Mouse (Mus musculus) embryonic facial prominence, embryonic 10.5 days (tissue): ENCODE data around the gene Gm4301. TPM values are rescaled to one million over a fixed set of nuclear protein-coding genes. Genes with fewer than 3 reads are reported as not detected.
"Not testable (repeated sequence)": the region's sequence is repeated elsewhere in the genome, so short reads cannot be mapped to it uniquely, and the experiment has no call there.

ENCODE experiments used
- DNase-seq: peaks from one replicate; pipeline ENCODE4 v3.0.0-alpha.2; 2017; ENCODE audit warnings: low spot score
- H3K27ac ChIP-seq: fragments of 300-500 bp; sonication (generic); replicated peaks from 2 replicates; pipeline ENCODE4 v1.5.1; 2016; ENCODE audit warnings: mild to moderate bottlenecking
- H3K27me3 ChIP-seq: fragments of 300-500 bp; sonication (generic); replicated peaks from 2 replicates; pipeline ENCODE4 v1.6.1; 2016; ENCODE audit warnings: low read depth, mild to moderate bottlenecking; ENCODE audit not compliant: poor library complexity, severe bottlenecking
- H3K36me3 ChIP-seq: fragments of 300-500 bp; sonication (generic); replicated peaks from 2 replicates; pipeline ENCODE4 v1.6.1; 2016; ENCODE audit warnings: mild to moderate bottlenecking, moderate library complexity
- H3K4me1 ChIP-seq: fragments of 300-500 bp; sonication (generic); 2 replicates; pipeline ENCODE4 v1.6.1; 2016
- H3K4me3 ChIP-seq: fragments of 300-500 bp; sonication (generic); 2 replicates; pipeline ENCODE4 v1.5.1; 2016; ENCODE audit warnings: mild to moderate bottlenecking, moderate library complexity
- H3K9me3 ChIP-seq: fragments of 300-500 bp; sonication (generic); 2 replicates; pipeline ENCODE4 v1.6.1; 2016; ENCODE audit warnings: mild to moderate bottlenecking
- WGBS: fragments of 180-500 bp; shearing (Covaris S2); methylation state at CpG from one replicate; pipeline ENCODE4 v1.1.7; 2016; 5-methylcytosine and 5-hydroxymethylcytosine counted together
- polyA plus RNA-seq: library from polyadenylated mRNA; unstranded; fragments of >200 nt; fragmentation: Nextera tagmentation; extraction: Ambion mirVana; gene quantifications from 2 replicates; pipeline ENCODE4 v1.2.1, GENCODE M21; 2016

Gm4301 gene
- not detected in 2 replicates for polyA plus RNA-seq

GRCm38 (mm10) chr10:100335376-100335775 is at the start of gene Gm4301:
TSS of gene Gm4301 (plus strand) at chr10:100335676.
- DNase-seq, H3K27me3 ChIP-seq, H3K4me3 ChIP-seq, H3K27ac ChIP-seq, H3K36me3 ChIP-seq, H3K9me3 ChIP-seq, H3K4me1 ChIP-seq: not testable (repeated sequence)
- WGBS: no CpG with 5 or more reads among the region's 2 CpGs

- WGBS: 87% methylated on average over 2 of the region's 2 CpGs
- no peak overlapping the region for H3K27ac ChIP-seq
- no peaks in the 10 kb centered on the region for H3K4me1 ChIP-seq
- no peaks in the 10 kb centered on the region for H3K27me3 ChIP-seq
- no peaks in the 10 kb centered on the region for H3K36me3 ChIP-seq
- DNase-seq: no peak
- H3K4me3 ChIP-seq: no peak overlapping the region
- no peaks in the 10 kb centered on the region for H3K9me3 ChIP-seq
These were observed 39.4 kb upstream of the Gm4301 start for GRCm38 (mm10) chr10:100296105-100296504.

- not testable (repeated sequence) for H3K4me3 ChIP-seq, H3K27ac ChIP-seq, H3K27me3 ChIP-seq, DNase-seq, H3K36me3 ChIP-seq, H3K4me1 ChIP-seq
- peaks cover 11% of the 10 kb centered on the region; the same call in 1 of the 2 replicates for H3K9me3 ChIP-seq
These were observed 35.4 kb upstream of the Gm4301 start for GRCm38 (mm10) chr10:100300106-100300505.

GRCm38 (mm10) chr10:100340536-100340935 is 5.1 kb downstream of the Gm4301 start, which contains the start of gene Gm4302:
TSS of gene Gm4302 (plus strand) at chr10:100340836.
- not testable (repeated sequence) for DNase-seq, H3K36me3 ChIP-seq, H3K27me3 ChIP-seq, H3K27ac ChIP-seq, H3K4me3 ChIP-seq, H3K4me1 ChIP-seq, H3K9me3 ChIP-seq
- no CpG with 5 or more reads among the region's 3 CpGs for WGBS

- H3K27me3 ChIP-seq, H3K27ac ChIP-seq, H3K4me3 ChIP-seq, H3K36me3 ChIP-seq, DNase-seq, H3K4me1 ChIP-seq, H3K9me3 ChIP-seq: not testable (repeated sequence)
- WGBS: no CpG with 5 or more reads among the region's 3 CpGs
These were observed 10.2 kb downstream of the Gm4301 start, which contains the start of gene Gm4303 for GRCm38 (mm10) chr10:100345672-100346071. TSS of gene Gm4303 (plus strand) at chr10:100345972.

- no CpG with 5 or more reads among the region's 3 CpGs for WGBS
- not testable (repeated sequence) for H3K4me1 ChIP-seq, H3K4me3 ChIP-seq, DNase-seq, H3K27me3 ChIP-seq, H3K27ac ChIP-seq, H3K36me3 ChIP-seq, H3K9me3 ChIP-seq
These were observed 15.3 kb downstream of the Gm4301 start, which contains the start of gene Gm4305 for GRCm38 (mm10) chr10:100350793-100351192. TSS of gene Gm4305 (plus strand) at chr10:100351093.

- WGBS: 80% methylated on average over 2 of the region's 2 CpGs
- not testable (repeated sequence) for DNase-seq
These were observed 21.4 kb downstream of the Gm4301 start for GRCm38 (mm10) chr10:100356841-100357240.

GRCm38 (mm10) chr10:100361038-100361437 is 25.6 kb downstream of the Gm4301 start, which contains the start of gene Gm4307:
TSS of gene Gm4307 (plus strand) at chr10:100361338.
- H3K4me3 ChIP-seq, H3K36me3 ChIP-seq, H3K4me1 ChIP-seq, H3K27me3 ChIP-seq, H3K27ac ChIP-seq, H3K9me3 ChIP-seq, DNase-seq: not testable (repeated sequence)
- WGBS: no CpG with 5 or more reads among the region's 3 CpGs

More at GRCm38 (mm10) chr10:100356841-100357240, 21.4 kb downstream of the Gm4301 start:
- H3K4me1 ChIP-seq, H3K36me3 ChIP-seq, H3K4me3 ChIP-seq, H3K9me3 ChIP-seq, H3K27me3 ChIP-seq, H3K27ac ChIP-seq: not testable (repeated sequence)

GRCm38 (mm10) chr10:100382460-100382859 is 47.0 kb downstream of the Gm4301 start, which contains the start of gene Gm4312:
TSS of gene Gm4312 (minus strand) at chr10:100382560.
- not testable (repeated sequence) for H3K27ac ChIP-seq, DNase-seq
- no CpG with 5 or more reads among the region's 2 CpGs for WGBS

More at GRCm38 (mm10) chr10:100382460-100382859, 47.0 kb downstream of the Gm4301 start, which contains the start of gene Gm4312:
- H3K4me1 ChIP-seq, H3K9me3 ChIP-seq, H3K36me3 ChIP-seq, H3K27me3 ChIP-seq, H3K4me3 ChIP-seq: not testable (repeated sequence)

Other genes with a start within 250 kb of the Gm4301 start
- gene Gm4302, start 5.2 kb downstream of the Gm4301 start, polyA plus RNA-seq: not detected in 2 replicates
- gene Gm4303, start 10.3 kb downstream of the Gm4301 start, polyA plus RNA-seq: not detected in 2 replicates
- gene Gm4305, start 15.4 kb downstream of the Gm4301 start, polyA plus RNA-seq: not detected in 2 replicates
- gene Gm4307, start 25.7 kb downstream of the Gm4301 start, polyA plus RNA-seq: not detected in 2 replicates
- not detected in 2 replicates for gene Gm4312, start 46.9 kb downstream of the Gm4301 start, polyA plus RNA-seq
- 23.0 and 26.2 TPM in 2 replicates for gene Tmtc3, start 151.7 kb downstream of the Gm4301 start, polyA plus RNA-seq
- gene Cep290, start 151.9 kb downstream of the Gm4301 start, polyA plus RNA-seq: 6.2 and 6.3 TPM in 2 replicates